Mouse (Mus musculus): ENCODE results near the gene Slc51a.

GRCm38 (mm10) chr16:32434066-32434465 is 53.6 kb downstream of the Slc51a start:
- no peak for TF ChIP-seq CTCF (conservative IDR thresholded peaks at IDR 0.05; ENCODE audit: low read length)
- no peak for TF ChIP-seq NANOG (IDR thresholded peaks at IDR 0.05; ENCODE audit: borderline replicate concordance, low read length)

Data from E14TG2a.4 (cell line).